Mouse (Mus musculus): Measurements from ENCODE around the gene Sbk2. TPM values are rescaled to one million over a fixed set of nuclear protein-coding genes. Genes with fewer than 3 reads are reported as not detected.

Gene Sbk2
- polyA plus RNA-seq, 2 experiments, result 0.01 TPM; not detected in 1

DNA sequence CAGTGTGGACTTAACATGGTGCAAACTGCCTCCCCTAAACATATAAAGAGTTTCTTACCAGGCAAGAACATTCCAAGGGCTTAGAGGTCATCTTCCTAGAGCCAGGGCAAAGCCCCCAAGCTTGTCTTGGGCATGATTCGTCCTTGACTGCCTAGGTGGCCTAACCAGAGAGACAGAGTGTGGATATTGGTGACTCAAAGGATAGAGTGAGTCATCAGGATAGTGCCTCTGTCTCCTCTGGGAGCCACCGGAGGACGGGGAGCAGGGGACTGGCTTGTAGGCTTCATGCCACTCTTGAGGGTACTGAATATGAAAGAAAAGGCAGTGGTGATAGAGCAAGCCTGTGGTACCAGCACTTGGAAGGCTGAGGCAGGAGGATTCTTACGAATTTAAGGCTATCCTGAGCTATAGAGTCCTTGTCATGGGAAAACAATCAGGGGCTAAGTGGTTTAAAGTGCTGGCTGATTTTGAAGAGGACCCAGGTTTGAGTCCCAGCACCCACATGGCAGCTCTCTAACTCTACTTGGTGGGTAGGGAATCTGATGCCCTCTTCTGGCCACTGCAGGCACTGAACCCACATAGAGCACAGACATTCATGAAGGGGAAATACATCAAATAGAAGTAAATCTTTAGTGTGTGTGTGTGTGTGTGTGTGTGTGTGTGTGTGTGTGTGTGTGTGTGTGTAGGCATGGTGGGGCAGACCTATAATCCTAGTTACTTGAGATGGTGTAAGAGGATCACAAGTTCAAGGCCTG is 29.9 kb downstream of the Sbk2 start:
- H3K9me3 ChIP-seq (ENCODE audit: control insufficient read depth, low read length), result no peaks in the 10 kb centered on the region
- no peak overlapping the region for H3K27ac ChIP-seq
- no peak overlapping the region for H3K4me2 ChIP-seq (ENCODE audit: low read depth)
- H3K27me3 ChIP-seq (ENCODE audit: control insufficient read depth, insufficient read depth, low read length), result no peaks in the 10 kb centered on the region
- no peak for DNase-seq (ENCODE audit: low read depth in 3 of 3, low spot score in 3 of 3)
- TF ChIP-seq EP300 (IDR thresholded peaks at IDR 0.05; ENCODE audit: low read depth), result no peak
- TF ChIP-seq CTCF (IDR thresholded peaks at IDR 0.05; ENCODE audit: low read depth), result peak; percentile 37
- H3K4me3 ChIP-seq (ENCODE audit: insufficient read depth in 1 of 2, low read depth in 2 of 2, low read length in 2 of 2), result no peak overlapping the region
- no peaks in the 10 kb centered on the region for H3K4me1 ChIP-seq (replicated peaks; ENCODE audit: control insufficient read depth in 2 of 2, insufficient read depth in 2 of 2, low read length in 1 of 2)
- WGBS (ENCODE audit: insufficient replicate concordance), result 54% methylated on average over 4 of the region's 4 CpGs
- H3K9ac ChIP-seq (replicated peaks), result no peak overlapping the region
- no peaks in the 10 kb centered on the region for H3K36me3 ChIP-seq (replicated peaks; ENCODE audit: control insufficient read depth, insufficient read depth, low read depth)
- no peak for ATAC-seq (ENCODE audit: insufficient read depth)

DNA sequence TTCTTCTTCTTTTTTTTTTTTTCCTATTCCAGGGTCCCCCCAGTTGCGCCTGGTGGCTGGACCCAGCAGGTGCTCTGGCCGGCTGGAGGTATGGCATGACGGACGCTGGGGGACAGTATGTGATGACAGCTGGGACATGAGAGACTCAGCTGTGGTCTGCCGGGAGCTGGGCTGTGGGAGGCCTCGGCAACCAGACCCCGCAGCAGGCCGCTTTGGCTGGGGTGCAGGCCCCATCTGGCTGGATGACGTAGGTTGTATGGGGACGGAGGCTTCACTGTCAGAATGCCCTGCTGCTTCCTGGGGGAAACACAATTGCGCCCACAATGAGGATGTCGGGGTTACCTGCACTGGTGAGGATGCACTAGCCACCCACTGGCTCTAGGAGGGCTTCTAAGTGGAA is 31.1 kb downstream of the Sbk2 start:
- Histone ChIP-seq H3K9ac (replicated peaks) (no peak overlapping the region), H3K4me2 (ENCODE audit: low read depth) (no peak overlapping the region), H3K4me1 (replicated peaks; ENCODE audit: control insufficient read depth in 2 of 2, insufficient read depth in 2 of 2, low read length in 1 of 2) (no peaks in the 10 kb centered on the region), H3K9me3 (ENCODE audit: control insufficient read depth, low read length) (no peaks in the 10 kb centered on the region), H3K36me3 (replicated peaks; ENCODE audit: control insufficient read depth, insufficient read depth, low read depth) (no peaks in the 10 kb centered on the region), H3K4me3 (ENCODE audit: insufficient read depth in 1 of 2, low read depth in 2 of 2, low read length in 2 of 2) (no peak overlapping the region), H3K27me3 (ENCODE audit: control insufficient read depth, insufficient read depth, low read length) (no peaks in the 10 kb centered on the region), H3K27ac (no peak overlapping the region)
- TF ChIP-seq CTCF (IDR thresholded peaks at IDR 0.05; ENCODE audit: low read depth), result no peak
- no peak for TF ChIP-seq EP300 (IDR thresholded peaks at IDR 0.05; ENCODE audit: low read depth)
- DNase-seq (ENCODE audit: low read depth in 3 of 3, low spot score in 3 of 3) (no peak), ATAC-seq (ENCODE audit: insufficient read depth) (no peak)
- WGBS (ENCODE audit: insufficient replicate concordance), result 74% methylated on average over 12 of the region's 12 CpGs

DNA sequence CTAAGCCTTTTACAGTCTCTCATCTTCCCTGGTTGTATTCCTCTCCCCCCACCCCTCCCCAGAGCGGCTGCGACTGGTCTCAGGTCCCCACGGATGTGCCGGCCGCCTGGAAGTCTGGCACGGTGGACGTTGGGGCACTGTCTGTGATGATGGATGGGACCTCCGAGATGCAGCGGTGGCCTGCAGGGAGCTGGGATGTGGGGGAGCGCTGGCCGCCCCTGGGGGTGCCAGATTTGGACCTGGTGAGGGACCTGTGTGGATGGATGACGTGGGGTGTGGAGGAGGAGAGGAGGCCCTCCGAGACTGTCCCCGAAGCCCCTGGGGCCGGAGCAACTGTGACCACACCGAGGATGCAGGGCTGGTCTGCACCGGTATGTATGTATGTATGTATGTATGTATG is 35.9 kb downstream of the Sbk2 start:
- no peak for TF ChIP-seq CTCF (IDR thresholded peaks at IDR 0.05; ENCODE audit: low read depth)
- no peak for TF ChIP-seq EP300 (IDR thresholded peaks at IDR 0.05; ENCODE audit: low read depth)
- H3K9ac ChIP-seq (replicated peaks), result no peak overlapping the region
- H3K9me3 ChIP-seq (ENCODE audit: control insufficient read depth, low read length), result no peaks in the 10 kb centered on the region
- WGBS (ENCODE audit: insufficient replicate concordance), result 66% methylated on average over 17 of the region's 17 CpGs
- DNase-seq (ENCODE audit: low read depth in 3 of 3, low spot score in 3 of 3), result no peak
- no peak overlapping the region for H3K4me3 ChIP-seq (ENCODE audit: insufficient read depth in 1 of 2, low read depth in 2 of 2, low read length in 2 of 2)
- no peaks in the 10 kb centered on the region; a peak in 1 of 4 replicates for H3K4me1 ChIP-seq (replicated peaks; ENCODE audit: control insufficient read depth in 2 of 2, insufficient read depth in 2 of 2, low read length in 1 of 2)
- H3K27ac ChIP-seq, result no peak overlapping the region
- H3K27me3 ChIP-seq (ENCODE audit: control insufficient read depth, insufficient read depth, low read length), result peaks cover 13% of the 10 kb centered on the region
- H3K4me2 ChIP-seq (ENCODE audit: low read depth), result no peak overlapping the region
- no peaks in the 10 kb centered on the region for H3K36me3 ChIP-seq (replicated peaks; ENCODE audit: control insufficient read depth, insufficient read depth, low read depth)
- ATAC-seq (ENCODE audit: insufficient read depth), result no peak

DNA sequence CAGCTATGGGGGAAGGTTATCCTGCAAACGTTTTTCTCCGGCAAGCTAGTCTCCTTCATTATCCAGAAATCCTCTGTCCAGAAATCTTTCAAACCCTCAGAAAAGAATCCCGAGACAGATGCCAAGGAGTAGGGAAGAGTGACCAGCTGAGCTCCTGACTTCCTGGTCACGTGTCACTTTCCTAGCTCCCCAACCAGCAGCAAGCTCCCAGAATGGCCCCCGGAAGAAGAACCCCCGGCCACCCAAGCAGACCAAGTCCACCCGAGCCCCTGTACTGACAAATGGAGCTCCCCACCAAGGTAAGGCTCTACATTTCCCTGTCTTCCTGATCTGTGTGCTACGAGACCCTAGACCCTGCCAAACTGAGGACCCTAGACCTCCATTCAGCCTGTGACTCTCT is 36.5 kb downstream of the Sbk2 start:
- no peaks in the 10 kb centered on the region for H3K9me3 ChIP-seq (ENCODE audit: control insufficient read depth, low read length)
- H3K27ac ChIP-seq, result no peak overlapping the region
- no peak overlapping the region for H3K4me2 ChIP-seq (ENCODE audit: low read depth)
- H3K9ac ChIP-seq (replicated peaks), result no peak overlapping the region
- ATAC-seq (ENCODE audit: insufficient read depth) (no peak), DNase-seq (ENCODE audit: low read depth in 3 of 3, low spot score in 3 of 3) (no peak)
- peaks cover 19% of the 10 kb centered on the region for H3K27me3 ChIP-seq (ENCODE audit: control insufficient read depth, insufficient read depth, low read length)
- H3K4me3 ChIP-seq (ENCODE audit: insufficient read depth in 1 of 2, low read depth in 2 of 2, low read length in 2 of 2), result no peak overlapping the region
- 42% methylated on average over 8 of the region's 8 CpGs for WGBS (ENCODE audit: insufficient replicate concordance)
- H3K36me3 ChIP-seq (replicated peaks; ENCODE audit: control insufficient read depth, insufficient read depth, low read depth), result no peaks in the 10 kb centered on the region
- TF ChIP-seq EP300 (IDR thresholded peaks at IDR 0.05; ENCODE audit: low read depth) (no peak), CTCF (IDR thresholded peaks at IDR 0.05; ENCODE audit: low read depth) (no peak)
- H3K4me1 ChIP-seq (replicated peaks; ENCODE audit: control insufficient read depth in 2 of 2, insufficient read depth in 2 of 2, low read length in 1 of 2), result no peaks in the 10 kb centered on the region; a peak in 1 of 4 replicates

DNA sequence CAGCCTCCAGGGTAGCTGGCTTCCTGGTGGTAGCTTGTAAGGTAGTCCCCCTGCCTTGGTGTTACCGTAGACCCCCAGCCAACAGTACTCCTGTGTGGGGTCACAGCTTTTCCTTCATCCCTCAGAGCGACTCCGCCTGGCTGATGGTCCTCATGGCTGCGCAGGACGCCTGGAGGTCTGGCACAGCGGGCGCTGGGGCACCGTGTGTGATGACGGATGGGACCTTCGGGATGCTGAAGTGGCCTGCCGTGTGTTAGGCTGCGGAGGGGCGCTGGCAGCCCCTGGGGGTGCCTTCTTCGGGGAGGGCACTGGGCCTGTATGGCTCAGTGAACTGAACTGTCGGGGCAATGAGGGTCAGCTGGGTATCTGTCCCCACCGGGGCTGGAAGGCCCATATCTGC is 37.4 kb downstream of the Sbk2 start:
- H3K9ac ChIP-seq (replicated peaks), result no peak overlapping the region
- DNase-seq (ENCODE audit: low read depth in 3 of 3, low spot score in 3 of 3), result no peak
- ATAC-seq (ENCODE audit: insufficient read depth), result no peak
- no peak overlapping the region for H3K4me2 ChIP-seq (ENCODE audit: low read depth)
- WGBS (ENCODE audit: insufficient replicate concordance), result 66% methylated on average over 16 of the region's 16 CpGs
- H3K4me1 ChIP-seq (replicated peaks; ENCODE audit: control insufficient read depth in 2 of 2, insufficient read depth in 2 of 2, low read length in 1 of 2), result no peaks in the 10 kb centered on the region; a peak in 1 of 4 replicates
- TF ChIP-seq CTCF (IDR thresholded peaks at IDR 0.05; ENCODE audit: low read depth), result no peak
- no peak for TF ChIP-seq EP300 (IDR thresholded peaks at IDR 0.05; ENCODE audit: low read depth)
- no peaks in the 10 kb centered on the region for H3K9me3 ChIP-seq (ENCODE audit: control insufficient read depth, low read length)
- H3K27me3 ChIP-seq (ENCODE audit: control insufficient read depth, insufficient read depth, low read length), result peaks cover 22% of the 10 kb centered on the region
- no peaks in the 10 kb centered on the region for H3K36me3 ChIP-seq (replicated peaks; ENCODE audit: control insufficient read depth, insufficient read depth, low read depth)
- H3K27ac ChIP-seq, result no peak overlapping the region
- no peak overlapping the region for H3K4me3 ChIP-seq (ENCODE audit: insufficient read depth in 1 of 2, low read depth in 2 of 2, low read length in 2 of 2)
